ENCODE assay signal across 10 mouse cellular contexts in genomic region chr5:151110461-151110908, GRCm38 (mm10).
A peak's percentile ranks its signal among the peaks of the same experiment; 100 is the strongest.
DNase-seq lines count a peak whose midpoint lies in the region; ATAC-seq lines count a peak whose summit lies in the region.
"Had no signal": no experiment of that assay in that cellular context is flagged by ENCODE, and none has a peak within 500 bp of the region (broad histone marks: within the 10 kb centered on the region; RNA-seq: fewer than 3 reads in every experiment).

No protein-coding gene starts in this region.

- no peak for ATAC-seq in limb, embryonic 12.5 days (ENCODE audit: insufficient number of reproducible peaks, insufficient read depth, low FRiP score, low TSS enrichment, low read depth)
- no peak for ATAC-seq in stomach, embryonic 14.5 days (ENCODE audit: insufficient number of reproducible peaks, insufficient read depth, low FRiP score, low read depth)
- no peak for ATAC-seq in megakaryocyte, adult 5-6 weeks (ENCODE audit: poor library complexity, severe bottlenecking)
- no peak for ATAC-seq in forebrain, embryonic 16.5 days
- ATAC-seq: Patski had no signal

- intact Hi-C loops in gastrocnemius, postnatal 14 days (cut with DNase I; ENCODE audit: low total_unique reads), result no loop called here

- peak overlapping the region; percentile 54; the same call in 1 of the 2 replicates for H3K27ac ChIP-seq in limb, embryonic 12.5 days
- no peak overlapping the region for H3K27ac ChIP-seq in limb, embryonic 10.5 days
- H3K27ac ChIP-seq in stomach, embryonic 14.5 days (ENCODE audit: low read length), result peak overlapping the region; percentile 41; the same call in 1 of the 2 replicates
- no peak overlapping the region for H3K27ac ChIP-seq in forebrain, embryonic 16.5 days (ENCODE audit: low read length)
- H3K27ac ChIP-seq: kidney, postnatal 0 days had no signal

- DNase-seq in limb, embryonic 10.5 days (ENCODE audit: low spot score), result no peak
- peak; percentile 42 for DNase-seq in gastrocnemius, postnatal 14 days
- peak; percentile 40 to 75 for DNase-seq in left cerebral cortex, adult 9 months (ENCODE audit: low spot score in 2 of 2)
- DNase-seq in thymus, postnatal 25 days, result no peak

- WGBS in limb, embryonic 12.5 days, result 31% methylated on average over 6 of the region's 6 CpGs
- 70% methylated on average over 6 of the region's 6 CpGs for WGBS in limb, embryonic 10.5 days
- WGBS in stomach, embryonic 14.5 days, result 28% methylated on average over 6 of the region's 6 CpGs
- WGBS in forebrain, embryonic 16.5 days, result 20% methylated on average over 6 of the region's 6 CpGs

- H3K4me2 ChIP-seq in limb, embryonic 12.5 days, result no peak overlapping the region
- H3K4me2 ChIP-seq in stomach, embryonic 14.5 days (replicated peaks; ENCODE audit: low read depth, low read length), result no peak overlapping the region
- H3K4me2 ChIP-seq in forebrain, embryonic 16.5 days (ENCODE audit: low read length), result no peak overlapping the region

- H3K4me1 ChIP-seq in limb, embryonic 12.5 days (replicated peaks), result peaks cover 42% of the 10 kb centered on the region
- H3K4me1 ChIP-seq in limb, embryonic 10.5 days, result peaks cover 13% of the 10 kb centered on the region
- H3K4me1 ChIP-seq in stomach, embryonic 14.5 days (ENCODE audit: control insufficient read depth, insufficient read depth, low read length), result peaks cover 14% of the 10 kb centered on the region
- no peaks in the 10 kb centered on the region for H3K4me1 ChIP-seq in forebrain, embryonic 16.5 days (replicated peaks; ENCODE audit: control insufficient read depth, insufficient read depth, low read length)

- no peak overlapping the region for H3K9ac ChIP-seq in limb, embryonic 12.5 days (replicated peaks)
- no peak overlapping the region for H3K9ac ChIP-seq in stomach, embryonic 14.5 days (replicated peaks; ENCODE audit: low read depth, low read length)
- no peak overlapping the region for H3K9ac ChIP-seq in forebrain, embryonic 16.5 days (replicated peaks; ENCODE audit: low read depth, low read length)

- no peak overlapping the region for H3K4me3 ChIP-seq in limb, embryonic 12.5 days (replicated peaks)
- H3K4me3 ChIP-seq in limb, embryonic 10.5 days, result no peak overlapping the region
- H3K4me3 ChIP-seq in stomach, embryonic 14.5 days (ENCODE audit: low read depth, low read length), result no peak overlapping the region
- H3K4me3 ChIP-seq in forebrain, embryonic 16.5 days (replicated peaks; ENCODE audit: low read length), result no peak overlapping the region

- H3K27me3 ChIP-seq in limb, embryonic 12.5 days, result 0 out of 2 replicates have a peak, but pooled peaks cover 6% of the 10 kb centered on the region
- no peaks in the 10 kb centered on the region for H3K27me3 ChIP-seq in limb, embryonic 10.5 days (ENCODE audit: low read depth, poor library complexity, severe bottlenecking)
- no peaks in the 10 kb centered on the region for H3K27me3 ChIP-seq in stomach, embryonic 14.5 days (ENCODE audit: control insufficient read depth, insufficient read depth, low read length)
- no peaks in the 10 kb centered on the region for H3K27me3 ChIP-seq in forebrain, embryonic 16.5 days (replicated peaks; ENCODE audit: control insufficient read depth, insufficient read depth, low read length)
- H3K27me3 ChIP-seq: Patski had no signal

- no peaks in the 10 kb centered on the region for H3K36me3 ChIP-seq in limb, embryonic 12.5 days
- H3K36me3 ChIP-seq in limb, embryonic 10.5 days, result no peaks in the 10 kb centered on the region
- H3K36me3 ChIP-seq in stomach, embryonic 14.5 days (ENCODE audit: control insufficient read depth, insufficient read depth, low read length), result no peaks in the 10 kb centered on the region
- no peaks in the 10 kb centered on the region for H3K36me3 ChIP-seq in forebrain, embryonic 16.5 days (ENCODE audit: control insufficient read depth, insufficient read depth)

- no peaks in the 10 kb centered on the region for H3K9me3 ChIP-seq in limb, embryonic 12.5 days
- no peaks in the 10 kb centered on the region for H3K9me3 ChIP-seq in limb, embryonic 10.5 days (replicated peaks)
- H3K9me3 ChIP-seq in stomach, embryonic 14.5 days (ENCODE audit: control insufficient read depth, low read depth, low read length), result no peaks in the 10 kb centered on the region
- H3K9me3 ChIP-seq in forebrain, embryonic 16.5 days (ENCODE audit: control insufficient read depth, low read length), result no peaks in the 10 kb centered on the region

Comparison
In these comparisons a context has a peak if more than half of its experiments do, and no peak if none do; other contexts are left out.
1. H3K27ac ChIP-seq: peak in limb, embryonic 12.5 days (single experiment) and stomach, embryonic 14.5 days (single experiment); none in limb, embryonic 10.5 days (single experiment) and forebrain, embryonic 16.5 days (single experiment).
2. DNase-seq: peak in gastrocnemius, postnatal 14 days (single experiment) and left cerebral cortex, adult 9 months (2 of 2); none in limb, embryonic 10.5 days (single experiment) and thymus, postnatal 25 days (single experiment).